Mouse (Mus musculus): ENCODE data around the gene Scnn1b. TPM values are rescaled to one million over a fixed set of nuclear protein-coding genes. Genes with fewer than 3 reads are reported as not detected.

The Scnn1b gene
- total RNA-seq (2021), result under 1 TPM in 1 of 2 experiments, not detected in 1; 0.30 TPM

- DNase-seq, result no peak
These were observed at the start of gene Scnn1b for GRCm38 (mm10) chr7:121864858-121865585. Gene Scnn1b (plus strand): TSS chr7:121865038.

GRCm38 (mm10) chr7:121821632-121822031 is 43.2 kb upstream of the Scnn1b start:
- DNase-seq, result no peak

GRCm38 (mm10) chr7:121828481-121828880 is 36.4 kb upstream of the Scnn1b start:
- DNase-seq, result no peak

GRCm38 (mm10) chr7:121835392-121835791 is 29.4 kb upstream of the Scnn1b start:
- DNase-seq, result no peak

- no peak for DNase-seq
These were observed 28.0 kb upstream of the Scnn1b start for GRCm38 (mm10) chr7:121836827-121837226.

GRCm38 (mm10) chr7:121840810-121841209 is 24.0 kb upstream of the Scnn1b start:
- peak; percentile 35 to 39 for DNase-seq

GRCm38 (mm10) chr7:121842234-121842633 is 22.6 kb upstream of the Scnn1b start:
- DNase-seq, result no peak

GRCm38 (mm10) chr7:121845964-121846363 is 18.9 kb upstream of the Scnn1b start:
- DNase-seq, result no peak

- no peak for DNase-seq
These were observed 16.2 kb upstream of the Scnn1b start for GRCm38 (mm10) chr7:121848537-121849168.

GRCm38 (mm10) chr7:121857177-121857884 is 7.5 kb upstream of the Scnn1b start:
- no peak for DNase-seq

- no peak for DNase-seq
These were observed 5.9 kb upstream of the Scnn1b start for GRCm38 (mm10) chr7:121858939-121859338.

- DNase-seq, result no peak
These were observed 6.8 kb downstream of the Scnn1b start for GRCm38 (mm10) chr7:121871631-121872030.

- no peak for DNase-seq
These were observed 9.2 kb downstream of the Scnn1b start for GRCm38 (mm10) chr7:121873998-121874397.

- DNase-seq, result no peak
These were observed 9.9 kb downstream of the Scnn1b start for GRCm38 (mm10) chr7:121874784-121875183.

GRCm38 (mm10) chr7:121880246-121880645 is 15.4 kb downstream of the Scnn1b start:
- DNase-seq, result no peak

GRCm38 (mm10) chr7:121890636-121891360 is 26.0 kb downstream of the Scnn1b start:
- no peak for DNase-seq

- DNase-seq, result no peak
These were observed 31.9 kb downstream of the Scnn1b start for GRCm38 (mm10) chr7:121896689-121897088.

GRCm38 (mm10) chr7:121899311-121899710 is 34.5 kb downstream of the Scnn1b start:
- no peak for DNase-seq

GRCm38 (mm10) chr7:121899940-121900339 is 35.1 kb downstream of the Scnn1b start:
- no peak for DNase-seq

- DNase-seq, result no peak
These were observed 38.0 kb downstream of the Scnn1b start for GRCm38 (mm10) chr7:121902757-121903411.

GRCm38 (mm10) chr7:121906879-121907278 is 42.0 kb downstream of the Scnn1b start:
- no peak for DNase-seq

- no peak for DNase-seq
These were observed 47.4 kb downstream of the Scnn1b start for GRCm38 (mm10) chr7:121912250-121912649.
